Mouse (Mus musculus): ENCODE measurements at regions not wholly inside any gene's neighbourhood (a gene's known extent, or its start where the extent isn't known, plus 50 kb on each side); places are given as distances from the start of the nearest gene placed in this dataset.

DNA sequence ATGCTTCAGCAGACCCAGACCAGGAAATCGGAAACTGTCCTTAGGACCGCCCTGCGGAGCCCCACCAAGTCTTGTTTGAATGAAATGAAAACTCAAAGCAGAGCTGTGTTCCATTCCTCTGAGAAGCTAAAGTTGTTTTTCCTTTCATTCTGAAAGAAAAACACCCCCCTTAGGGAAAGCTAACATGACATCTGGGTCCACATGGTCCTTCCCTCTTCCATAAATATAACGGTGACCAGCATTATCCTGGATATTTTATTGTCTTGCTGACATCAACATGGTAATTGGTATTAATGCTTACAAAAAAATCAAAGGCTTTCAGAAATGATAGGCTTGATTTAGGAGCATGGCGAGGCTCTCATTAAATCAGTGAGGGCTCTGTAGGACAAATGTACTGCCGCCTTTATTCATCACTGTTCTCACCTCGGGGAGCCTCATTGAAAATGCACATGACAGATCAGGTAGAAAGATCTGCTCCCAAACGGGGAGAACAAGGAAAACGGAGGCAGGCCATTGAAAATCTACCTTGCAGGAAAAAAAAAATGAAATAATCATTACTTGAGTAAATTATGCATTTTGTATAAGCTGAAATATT, 381.0 kb upstream of the Klf12 start:
- TF ChIP-seq CTCF (IDR thresholded peaks at IDR 0.05; ENCODE audit: extremely low read depth, insufficient read depth, insufficient read length, insufficient replicate concordance), result no peak
- TF ChIP-seq POLR2A (IDR thresholded peaks at IDR 0.05; ENCODE audit: low read depth, low read length), result no peak

Measured in spleen, adult 2 months (tissue).